Mouse (Mus musculus) hindbrain, embryonic 14.5 days (tissue): ENCODE measurements around the gene Relt. TPM values are rescaled to one million over a fixed set of nuclear protein-coding genes. Genes with fewer than 3 reads are reported as not detected.

Source experiments
- ATAC-seq: fragments of 200-750 bp; cut with Nextera tagmentation; 2 replicates; pipeline ENCODE4 v1.8.0; 2017; ENCODE audit warnings: moderate number of reproducible peaks, mild to moderate bottlenecking, moderate TSS enrichment, moderate library complexity; ENCODE audit not compliant: low FRiP score
- DNase-seq: peaks from one replicate; pipeline ENCODE4 v3.0.0-alpha.2; 2015; ENCODE audit warnings: low spot score
- H3K27ac ChIP-seq: fragments of 300-500 bp; sonication (generic); 2 replicates; pipeline ENCODE4 v1.5.1; 2014; ENCODE audit warnings: mild to moderate bottlenecking, moderate library complexity
- H3K27me3 ChIP-seq: fragments of 300-500 bp; sonication (generic); 2 replicates; pipeline ENCODE4 v1.6.1; 2014; ENCODE audit warnings: mild to moderate bottlenecking, low read length, mixed read lengths; ENCODE audit not compliant: control insufficient read depth, insufficient read depth
- H3K36me3 ChIP-seq: fragments of 300-500 bp; sonication (generic); replicated peaks from 2 replicates; pipeline ENCODE4 v1.6.1; 2014; ENCODE audit not compliant: control insufficient read depth, insufficient read depth
- H3K4me1 ChIP-seq: fragments of 300-500 bp; sonication (generic); replicated peaks from 2 replicates; pipeline ENCODE4 v1.6.1; 2014; ENCODE audit warnings: antibody characterized with exemption, low read length, mixed read lengths; ENCODE audit not compliant: control insufficient read depth, insufficient read depth
- H3K4me2 ChIP-seq: fragments of 300-500 bp; sonication (generic); replicated peaks from 2 replicates; pipeline ENCODE4 v1.6.1; 2014; ENCODE audit warnings: mild to moderate bottlenecking, moderate library complexity
- H3K4me3 ChIP-seq: fragments of 300-500 bp; sonication (generic); replicated peaks from 2 replicates; pipeline ENCODE4 v1.5.1; 2014; ENCODE audit warnings: mild to moderate bottlenecking, low read length
- H3K9ac ChIP-seq: fragments of 300-500 bp; sonication (generic); 2 replicates; pipeline ENCODE4 v1.6.1; 2014
- H3K9me3 ChIP-seq: fragments of 300-500 bp; sonication (generic); 2 replicates; pipeline ENCODE4 v1.6.1; 2016; ENCODE audit warnings: low read length; ENCODE audit not compliant: control insufficient read depth
- WGBS: fragments of 180-500 bp; shearing (Covaris S2); extraction: QIAGEN DNeasy Blood & Tissue Kit; methylation state at CpG from one replicate; pipeline ENCODE4 v1.1.7; 2014; 5-methylcytosine and 5-hydroxymethylcytosine counted together
- polyA plus RNA-seq: library from polyadenylated mRNA; unstranded; fragments of >200 nt; fragmentation: Nextera tagmentation; extraction: Ambion mirVana; gene quantifications from 2 replicates; pipeline ENCODE4 v1.2.1, GENCODE M21; 2014

The Relt gene
- polyA plus RNA-seq, 1 experiment from 2014 or later = 5.0 TPM

- WGBS = 17% methylated on average over 20 of the region's 20 CpGs
- Histone ChIP-seq H3K4me2 (no peak overlapping the region), H3K9me3 (no peaks in the 10 kb centered on the region), H3K9ac (no peak overlapping the region), H3K36me3 (peaks cover 79% of the 10 kb centered on the region), H3K4me3 (no peak overlapping the region), H3K27me3 (no peaks in the 10 kb centered on the region), H3K27ac (no peak overlapping the region), H3K4me1 (no peaks in the 10 kb centered on the region)
- ATAC-seq (no peak), DNase-seq (no peak)
These were observed 16.3 kb upstream of the Relt start for GRCm38 (mm10) chr7:100879595-100879994.

DNA sequence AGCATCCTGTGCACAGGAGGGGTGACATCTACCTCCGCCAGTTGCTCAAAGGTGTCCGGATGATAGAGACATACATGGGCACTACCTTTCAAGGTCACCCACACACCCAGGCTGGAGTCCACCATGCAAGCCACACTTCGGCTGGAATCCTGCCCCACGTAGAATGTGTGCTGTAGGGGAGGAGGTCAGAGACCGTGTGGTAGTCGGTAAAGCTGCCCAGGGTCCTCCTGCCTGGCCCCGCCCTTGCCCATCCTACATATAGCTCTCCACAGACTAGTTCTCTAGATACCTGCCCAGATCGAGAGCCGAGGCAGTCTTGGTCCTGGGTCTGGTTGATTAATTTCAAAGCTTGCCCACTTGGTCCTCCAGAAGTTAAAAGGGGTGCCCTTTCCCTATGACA is 13.5 kb upstream of the Relt start:
- no peak overlapping the region for H3K9ac ChIP-seq
- no peak overlapping the region for H3K4me2 ChIP-seq
- no peak for ATAC-seq
- no peak overlapping the region for H3K4me3 ChIP-seq
- no peaks in the 10 kb centered on the region for H3K9me3 ChIP-seq
- H3K4me1 ChIP-seq = no peaks in the 10 kb centered on the region
- H3K27ac ChIP-seq = no peak overlapping the region
- DNase-seq = no peak
- peaks cover 75% of the 10 kb centered on the region for H3K36me3 ChIP-seq
- WGBS = 95% methylated on average over 9 of the region's 9 CpGs
- H3K27me3 ChIP-seq = no peaks in the 10 kb centered on the region

DNA sequence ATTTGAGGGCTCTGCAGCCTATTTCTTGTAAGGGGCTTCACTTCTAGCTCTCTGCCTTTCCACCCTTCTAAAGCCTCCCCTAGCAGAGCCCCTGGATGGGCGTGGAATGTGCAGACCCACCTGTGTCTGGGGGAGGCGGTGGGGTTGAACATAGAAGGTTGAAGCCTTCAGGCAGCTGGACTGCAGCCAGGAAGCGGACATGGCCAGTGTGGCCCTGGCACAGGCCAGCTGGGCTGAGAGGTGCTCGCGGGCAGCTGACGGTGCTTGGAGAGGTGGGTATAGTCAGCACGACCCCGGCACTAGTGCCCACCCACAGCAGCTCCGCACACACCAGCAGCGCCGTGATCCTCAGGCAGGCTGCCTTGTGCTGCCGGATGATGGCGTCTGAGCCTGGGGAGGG is 13.0 kb upstream of the Relt start:
- no peak overlapping the region for H3K9ac ChIP-seq
- H3K27me3 ChIP-seq = no peaks in the 10 kb centered on the region
- no peak for ATAC-seq
- H3K27ac ChIP-seq = no peak overlapping the region
- H3K4me2 ChIP-seq = no peak overlapping the region
- H3K9me3 ChIP-seq = no peaks in the 10 kb centered on the region
- peaks cover 71% of the 10 kb centered on the region for H3K36me3 ChIP-seq
- DNase-seq = no peak
- no peak overlapping the region for H3K4me3 ChIP-seq
- H3K4me1 ChIP-seq = no peaks in the 10 kb centered on the region
- 91% methylated on average over 13 of the region's 13 CpGs for WGBS

- ATAC-seq = no peak
- no peak overlapping the region for H3K4me3 ChIP-seq
- H3K4me2 ChIP-seq = no peak overlapping the region
- peaks cover 67% of the 10 kb centered on the region for H3K36me3 ChIP-seq
- WGBS = 78% methylated on average over 1 of the region's 1 CpGs
- H3K9ac ChIP-seq = no peak overlapping the region
- no peaks in the 10 kb centered on the region for H3K4me1 ChIP-seq
- no peak for DNase-seq
- H3K9me3 ChIP-seq = no peaks in the 10 kb centered on the region
- no peaks in the 10 kb centered on the region for H3K27me3 ChIP-seq
- H3K27ac ChIP-seq = no peak overlapping the region
These were observed 12.6 kb upstream of the Relt start for GRCm38 (mm10) chr7:100875822-100876221.

- H3K4me1 ChIP-seq = no peaks in the 10 kb centered on the region
- peaks cover 46% of the 10 kb centered on the region for H3K36me3 ChIP-seq
- no peaks in the 10 kb centered on the region for H3K9me3 ChIP-seq
- no peak for ATAC-seq
- WGBS = 93% methylated on average over 13 of the region's 13 CpGs
- H3K4me2 ChIP-seq = no peak overlapping the region
- no peak for DNase-seq
- H3K27me3 ChIP-seq = no peaks in the 10 kb centered on the region
- H3K4me3 ChIP-seq = no peak overlapping the region
- H3K27ac ChIP-seq = no peak overlapping the region
- no peak overlapping the region for H3K9ac ChIP-seq
These were observed 10.0 kb upstream of the Relt start for GRCm38 (mm10) chr7:100873197-100873596.

DNA sequence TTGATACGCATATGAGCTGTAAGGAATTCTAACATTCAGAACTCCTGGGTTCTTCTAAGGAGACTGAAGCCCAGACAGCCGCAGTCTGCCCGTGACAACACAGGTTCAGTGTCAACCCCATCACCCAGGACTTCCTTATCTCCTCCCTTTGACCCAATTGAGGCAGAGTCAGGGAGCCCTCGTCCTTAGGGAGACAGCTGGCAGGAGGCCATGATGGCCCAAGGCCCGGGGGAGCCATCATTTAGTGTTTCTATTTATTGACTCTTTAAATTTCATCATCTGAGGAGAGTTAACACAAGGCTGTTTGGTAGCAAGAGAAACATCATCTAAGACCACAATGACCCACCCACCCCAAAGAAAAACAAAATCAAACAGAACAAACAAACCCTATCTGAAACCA is 8.6 kb upstream of the Relt start:
- no peak for ATAC-seq
- no peak overlapping the region for H3K4me2 ChIP-seq
- no peaks in the 10 kb centered on the region for H3K27me3 ChIP-seq
- peaks cover 37% of the 10 kb centered on the region for H3K36me3 ChIP-seq
- no peaks in the 10 kb centered on the region for H3K4me1 ChIP-seq
- H3K9me3 ChIP-seq = no peaks in the 10 kb centered on the region
- no peak overlapping the region for H3K27ac ChIP-seq
- 88% methylated on average over 5 of the region's 5 CpGs for WGBS
- no peak overlapping the region for H3K4me3 ChIP-seq
- no peak for DNase-seq
- H3K9ac ChIP-seq = no peak overlapping the region

DNA sequence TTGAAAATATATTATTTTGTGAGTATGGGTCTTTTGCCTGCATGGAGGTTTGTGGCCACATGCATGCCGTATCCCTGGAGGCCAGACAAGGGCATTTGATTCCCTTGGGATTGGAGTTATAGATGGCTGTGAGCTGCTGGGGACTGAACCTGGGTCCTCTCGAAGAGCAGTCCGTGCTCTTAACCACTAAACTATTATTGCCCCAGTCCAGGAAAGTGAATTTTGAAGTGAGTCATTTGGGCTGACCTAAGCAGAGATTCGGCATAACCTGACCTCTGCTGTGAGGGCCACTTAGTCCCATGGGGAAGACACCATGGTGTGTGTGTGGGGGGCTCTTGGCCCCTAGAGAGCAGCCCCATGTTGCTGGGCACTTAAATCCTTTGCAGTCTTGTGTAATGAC is 8.1 kb upstream of the Relt start:
- no peak for DNase-seq
- no peak overlapping the region for H3K27ac ChIP-seq
- ATAC-seq = no peak
- H3K4me1 ChIP-seq = no peaks in the 10 kb centered on the region
- no peak overlapping the region for H3K4me2 ChIP-seq
- no peak overlapping the region for H3K4me3 ChIP-seq
- 94% methylated on average over 4 of the region's 4 CpGs for WGBS
- H3K9ac ChIP-seq = no peak overlapping the region
- no peaks in the 10 kb centered on the region for H3K27me3 ChIP-seq
- H3K9me3 ChIP-seq = no peaks in the 10 kb centered on the region
- H3K36me3 ChIP-seq = peaks cover 31% of the 10 kb centered on the region

- Histone ChIP-seq H3K27ac (no peak overlapping the region), H3K4me2 (no peak overlapping the region), H3K9me3 (no peaks in the 10 kb centered on the region), H3K36me3 (peaks cover 26% of the 10 kb centered on the region), H3K27me3 (no peaks in the 10 kb centered on the region), H3K4me1 (no peaks in the 10 kb centered on the region), H3K9ac (no peak overlapping the region), H3K4me3 (no peak overlapping the region)
- 89% methylated on average over 8 of the region's 8 CpGs for WGBS
- DNase-seq (no peak), ATAC-seq (no peak)
These were observed 6.8 kb upstream of the Relt start for GRCm38 (mm10) chr7:100869877-100870629.

DNA sequence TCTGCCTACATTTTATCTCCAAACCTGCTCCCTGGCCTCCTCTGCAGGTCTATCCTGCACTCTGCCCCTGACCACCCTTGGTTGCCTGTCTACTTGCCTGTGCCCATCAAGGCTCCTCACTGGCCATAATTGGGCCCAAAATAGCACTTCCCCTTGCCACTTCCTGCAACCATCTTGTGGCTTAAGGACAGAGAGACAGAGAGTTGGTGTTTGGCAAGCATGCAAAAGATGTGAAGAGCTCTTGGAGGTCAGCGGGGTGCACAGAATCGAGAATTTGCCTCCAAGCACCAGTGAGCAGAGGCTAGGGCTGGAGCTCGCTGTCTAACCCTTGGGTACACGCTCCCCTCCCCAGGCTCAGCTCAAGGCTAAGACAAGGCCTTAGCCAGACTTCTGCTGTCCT is 5.3 kb upstream of the Relt start:
- Histone ChIP-seq H3K4me3 (no peak overlapping the region), H3K36me3 (peaks cover 14% of the 10 kb centered on the region), H3K9me3 (no peaks in the 10 kb centered on the region), H3K27me3 (no peaks in the 10 kb centered on the region), H3K4me2 (no peak overlapping the region), H3K4me1 (no peaks in the 10 kb centered on the region), H3K27ac (no peak overlapping the region), H3K9ac (no peak overlapping the region)
- WGBS = 78% methylated on average over 4 of the region's 4 CpGs
- no peak for ATAC-seq
- no peak for DNase-seq

GRCm38 (mm10) chr7:100867561-100867960 is 4.3 kb upstream of the Relt start:
- H3K36me3 ChIP-seq = peaks cover 4% of the 10 kb centered on the region; the same call in 1 of the 2 replicates
- no peak overlapping the region for H3K4me2 ChIP-seq
- WGBS = 67% methylated on average over 2 of the region's 2 CpGs
- H3K9ac ChIP-seq = no peak overlapping the region
- H3K4me1 ChIP-seq = no peaks in the 10 kb centered on the region
- no peaks in the 10 kb centered on the region for H3K9me3 ChIP-seq
- H3K27ac ChIP-seq = no peak overlapping the region
- ATAC-seq = no peak
- H3K27me3 ChIP-seq = no peaks in the 10 kb centered on the region
- no peak for DNase-seq
- no peak overlapping the region for H3K4me3 ChIP-seq
